22 mouse cellular contexts compared by ENCODE assay signal in genomic region chr2:38192007-38192406, GRCm38 (mm10).
DNase-seq lines count a peak whose midpoint lies in the region; ATAC-seq lines count a peak whose summit lies in the region.
"Had no signal": no experiment of that assay in that cellular context is flagged by ENCODE, and none has a peak within 500 bp of the region (broad histone marks: within the 10 kb centered on the region; RNA-seq: fewer than 3 reads in every experiment).

No protein-coding gene starts in this region.

- WGBS in liver, embryonic 12.5 days (ENCODE audit: insufficient replicate concordance), result 62% methylated on average over 1 of the region's 1 CpGs
- 42% methylated on average over 1 of the region's 1 CpGs for WGBS in liver, embryonic 16.5 days (ENCODE audit: insufficient replicate concordance)

- peaks cover 89% of the 10 kb centered on the region for H3K4me1 ChIP-seq in erythroblast, embryonic 14.5 days (ENCODE audit: control insufficient read depth)
- H3K4me1 ChIP-seq in liver, embryonic 12.5 days, result peaks cover 80% of the 10 kb centered on the region
- peaks cover 26% of the 10 kb centered on the region for H3K4me1 ChIP-seq in liver, embryonic 16.5 days (ENCODE audit: control insufficient read depth, low read depth, low read length)
- H3K4me1 ChIP-seq: embryonic facial prominence, embryonic 12.5 days had no signal

- H3K9ac ChIP-seq in liver, embryonic 12.5 days, result peak overlapping the region; percentile 19; the same call in 1 of the 2 replicates
- H3K9ac ChIP-seq in liver, embryonic 16.5 days (ENCODE audit: low read depth, low read length), result peak overlapping the region; percentile 21; the same call in 1 of the 2 replicates
- H3K9ac ChIP-seq: embryonic facial prominence, embryonic 12.5 days; heart, embryonic 15.5 days; hindbrain, embryonic 13.5 days had no signal

- H3K36me3 ChIP-seq in erythroblast, embryonic 14.5 days (ENCODE audit: control insufficient read depth), result peaks cover 10% of the 10 kb centered on the region
- H3K36me3 ChIP-seq in liver, embryonic 12.5 days, result no peaks in the 10 kb centered on the region
- H3K36me3 ChIP-seq in liver, embryonic 16.5 days (ENCODE audit: control insufficient read depth, insufficient read depth), result no peaks in the 10 kb centered on the region
- H3K36me3 ChIP-seq: embryonic facial prominence, embryonic 12.5 days; forebrain, embryonic 10.5 days; heart, embryonic 10.5 days; heart, embryonic 15.5 days; hindbrain, embryonic 13.5 days had no signal

- H3K27ac ChIP-seq in liver, embryonic 12.5 days, result peak overlapping the region; percentile 88
- H3K27ac ChIP-seq in liver, embryonic 16.5 days (ENCODE audit: low read length), result peak overlapping the region; percentile 87
- H3K27ac ChIP-seq: embryonic facial prominence, embryonic 12.5 days; forebrain, embryonic 10.5 days; heart, embryonic 10.5 days; heart, embryonic 15.5 days; hindbrain, embryonic 13.5 days; hindbrain, postnatal 0 days had no signal

- no peaks in the 10 kb centered on the region for H3K9me3 ChIP-seq in erythroblast, embryonic 14.5 days (ENCODE audit: control insufficient read depth, low read length)
- H3K9me3 ChIP-seq in liver, embryonic 12.5 days (replicated peaks), result no peaks in the 10 kb centered on the region
- no peaks in the 10 kb centered on the region for H3K9me3 ChIP-seq in liver, embryonic 16.5 days (replicated peaks; ENCODE audit: control insufficient read depth, low read length)
- H3K9me3 ChIP-seq: embryonic facial prominence, embryonic 12.5 days; forebrain, embryonic 10.5 days; G1E; heart, embryonic 10.5 days; heart, embryonic 15.5 days; hindbrain, embryonic 13.5 days had no signal

- peak; percentile 47 for DNase-seq in c-Kit-positive CD71-positive TER-119-positive erythroid progenitor cells, embryonic 14.5 days (ENCODE audit: low spot score)
- DNase-seq in lung, postnatal 4 days, result no peak
- no peak for DNase-seq in frontal cortex, postnatal 10 days (ENCODE audit: low spot score in 2 of 2)
- no peak for DNase-seq in adrenal gland, postnatal 36 days
- DNase-seq: adrenal gland, adult 8-10 months; cerebellum, adult 18-20 months; cerebellum, postnatal 14 days; gastrocnemius, postnatal 36 days; heart, adult 18-20 months; heart, postnatal 14 days had no signal

- peak overlapping the region; percentile 64 for H3K4me3 ChIP-seq in erythroblast, embryonic 14.5 days (replicated peaks)
- 0 out of 2 replicates have a peak overlapping the region, but pooled peaks have one; percentile 5 for H3K4me3 ChIP-seq in liver, embryonic 12.5 days
- peak overlapping the region; percentile 8; the same call in 1 of the 2 replicates for H3K4me3 ChIP-seq in liver, embryonic 16.5 days (ENCODE audit: low read depth, low read length)
- H3K4me3 ChIP-seq: embryonic facial prominence, embryonic 12.5 days; forebrain, embryonic 10.5 days; heart, embryonic 10.5 days; heart, embryonic 15.5 days; hindbrain, embryonic 13.5 days had no signal

- ATAC-seq in liver, embryonic 12.5 days, result peak; percentile 92
- peak; percentile 90 for ATAC-seq in liver, embryonic 16.5 days (ENCODE audit: low read depth)
- no peak for ATAC-seq in CD4-positive, CD25-positive, alpha-beta regulatory T cell, adult 4 months
- ATAC-seq: forebrain, embryonic 14.5 days; hindbrain, postnatal 0 days had no signal

- H3K27me3 ChIP-seq in erythroblast, embryonic 14.5 days (ENCODE audit: control insufficient read depth), result no peaks in the 10 kb centered on the region
- no peaks in the 10 kb centered on the region for H3K27me3 ChIP-seq in liver, embryonic 12.5 days (replicated peaks)
- H3K27me3 ChIP-seq in liver, embryonic 16.5 days (ENCODE audit: control insufficient read depth, insufficient read depth, low read depth, low read length), result no peaks in the 10 kb centered on the region
- H3K27me3 ChIP-seq: embryonic facial prominence, embryonic 12.5 days; heart, embryonic 15.5 days; hindbrain, embryonic 13.5 days had no signal

- peak overlapping the region; percentile 62 for H3K4me2 ChIP-seq in liver, embryonic 12.5 days
- peak overlapping the region; percentile 60 for H3K4me2 ChIP-seq in liver, embryonic 16.5 days (ENCODE audit: low read depth, low read length)
- H3K4me2 ChIP-seq: embryonic facial prominence, embryonic 12.5 days; heart, embryonic 15.5 days; hindbrain, embryonic 13.5 days had no signal

Comparison
In these comparisons a context has a peak if more than half of its experiments do, and no peak if none do; other contexts are left out.
1. H3K4me3 ChIP-seq: peak in every context shown above with its lines; median percentile 64 in erythroblast, embryonic 14.5 days; 8 in liver, embryonic 16.5 days; 5 in liver, embryonic 12.5 days.